Mouse (Mus musculus) cerebral cortex, adult 2 months (tissue): ENCODE results near the gene Stmn1.

Source experiments
- WGBS: fragments of 180-500 bp; shearing (Covaris S2); methylation state at CpG from one replicate; pipeline ENCODE4 v1.1.7; 2018; 5-methylcytosine and 5-hydroxymethylcytosine counted together

The Stmn1 gene

DNA sequence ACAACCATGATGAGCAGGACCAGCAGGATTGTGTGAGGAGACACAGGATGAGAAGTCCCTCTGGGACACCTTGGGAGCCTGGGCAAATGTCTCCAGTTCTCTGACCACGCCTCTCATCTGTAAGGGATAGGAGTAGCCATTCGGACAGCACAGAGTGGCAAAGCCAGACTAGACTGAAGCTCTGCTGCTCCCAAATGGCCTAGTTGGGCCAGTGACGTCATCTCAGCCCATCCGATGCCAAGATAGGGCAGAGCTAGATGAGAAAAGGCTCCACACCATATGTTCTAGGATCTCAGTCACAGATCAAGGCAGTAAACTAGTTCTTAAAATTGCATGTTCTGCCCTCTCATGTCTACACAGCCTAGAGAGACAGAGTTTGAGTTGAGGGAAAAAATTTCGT is 9.3 kb upstream of the Stmn1 start:
- WGBS = 62% methylated on average over 5 of the region's 5 CpGs

DNA sequence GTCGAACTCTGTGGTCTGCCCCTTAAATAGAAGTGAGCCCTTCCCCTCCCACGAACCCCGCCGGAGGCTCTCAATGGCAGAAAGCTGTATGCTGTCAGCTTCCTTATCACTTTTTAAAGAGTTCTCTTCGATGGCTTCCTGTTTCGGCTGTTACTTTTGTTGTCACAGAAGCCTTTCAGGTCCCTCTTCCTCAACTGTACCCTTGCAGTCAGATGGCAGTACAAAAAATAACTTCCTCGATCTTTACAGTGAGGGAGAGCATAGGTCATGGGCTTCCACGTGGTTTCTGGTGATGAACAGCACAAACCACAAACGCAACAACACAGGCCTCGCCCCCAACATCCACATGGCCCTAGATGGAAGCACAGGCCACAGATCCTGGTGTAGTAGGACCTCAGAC is 7.8 kb upstream of the Stmn1 start:
- 85% methylated on average over 10 of the region's 10 CpGs for WGBS

DNA sequence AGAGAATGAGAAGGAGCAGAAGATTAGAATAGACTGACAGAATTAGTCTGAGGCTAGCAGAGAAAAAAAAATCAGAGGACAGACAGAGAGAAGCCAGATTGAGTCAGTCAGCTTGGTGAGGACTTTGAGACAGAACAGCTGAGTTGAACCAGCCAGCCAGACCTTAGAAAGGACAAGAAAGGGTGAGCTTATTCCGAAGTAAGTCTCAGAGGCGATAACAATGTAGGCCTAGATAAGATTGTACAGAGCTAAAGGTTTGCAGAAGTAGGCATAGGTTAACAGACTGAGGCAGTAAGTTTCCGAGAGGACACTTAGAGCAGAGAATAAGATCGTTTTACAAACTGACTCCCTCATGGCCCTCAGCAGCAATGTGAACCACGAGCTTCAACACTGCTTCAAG is 6.9 kb upstream of the Stmn1 start:
- 87% methylated on average over 5 of the region's 5 CpGs for WGBS

- WGBS = 39% methylated on average over 12 of the region's 12 CpGs
Observed at GRCm38 (mm10) chr4:134465789-134466188, 2.3 kb upstream of the Stmn1 start.

- 40% methylated on average over 11 of the region's 11 CpGs for WGBS
Observed at GRCm38 (mm10) chr4:134466381-134467262, 1.5 kb upstream of the Stmn1 start.

DNA sequence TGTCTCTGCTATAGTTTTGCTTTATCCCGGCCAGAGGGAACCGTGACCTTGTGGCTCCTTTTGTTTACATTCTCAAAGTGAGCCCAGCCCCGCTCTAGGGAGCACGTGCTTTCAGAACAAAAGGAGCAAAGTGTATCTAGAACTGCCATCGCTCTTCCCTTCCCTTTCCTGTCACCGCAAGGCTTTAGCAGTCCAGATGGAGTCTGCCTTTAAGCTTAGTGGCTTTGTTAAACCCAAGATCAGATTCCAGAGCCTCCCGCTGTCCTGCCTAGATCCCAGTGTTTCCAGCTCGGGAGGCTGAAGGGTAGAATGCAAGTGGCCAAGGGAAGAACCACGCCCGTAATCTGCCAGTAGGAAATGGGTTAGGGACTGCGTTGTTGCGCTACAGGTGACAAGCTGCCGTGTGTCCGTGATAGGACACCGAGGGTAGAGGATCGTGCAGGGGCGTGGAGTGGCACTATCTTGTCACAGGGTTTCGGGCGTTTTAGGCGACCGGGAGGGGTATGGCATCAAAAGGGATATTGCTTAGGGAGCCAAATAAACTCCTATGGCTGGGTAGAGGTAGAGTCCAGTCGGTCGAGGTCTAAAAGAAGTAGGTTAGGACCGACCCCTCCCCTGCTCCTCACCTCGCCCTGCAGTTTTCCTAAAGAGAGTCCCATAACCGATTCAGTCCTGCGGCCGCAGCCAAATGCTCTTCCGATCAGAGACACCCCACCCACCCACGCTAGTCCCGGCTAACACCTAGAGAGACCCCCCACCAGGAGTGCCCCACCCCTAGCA is 495 bp upstream of the Stmn1 start:
- 2% methylated on average over 31 of the region's 31 CpGs for WGBS

DNA sequence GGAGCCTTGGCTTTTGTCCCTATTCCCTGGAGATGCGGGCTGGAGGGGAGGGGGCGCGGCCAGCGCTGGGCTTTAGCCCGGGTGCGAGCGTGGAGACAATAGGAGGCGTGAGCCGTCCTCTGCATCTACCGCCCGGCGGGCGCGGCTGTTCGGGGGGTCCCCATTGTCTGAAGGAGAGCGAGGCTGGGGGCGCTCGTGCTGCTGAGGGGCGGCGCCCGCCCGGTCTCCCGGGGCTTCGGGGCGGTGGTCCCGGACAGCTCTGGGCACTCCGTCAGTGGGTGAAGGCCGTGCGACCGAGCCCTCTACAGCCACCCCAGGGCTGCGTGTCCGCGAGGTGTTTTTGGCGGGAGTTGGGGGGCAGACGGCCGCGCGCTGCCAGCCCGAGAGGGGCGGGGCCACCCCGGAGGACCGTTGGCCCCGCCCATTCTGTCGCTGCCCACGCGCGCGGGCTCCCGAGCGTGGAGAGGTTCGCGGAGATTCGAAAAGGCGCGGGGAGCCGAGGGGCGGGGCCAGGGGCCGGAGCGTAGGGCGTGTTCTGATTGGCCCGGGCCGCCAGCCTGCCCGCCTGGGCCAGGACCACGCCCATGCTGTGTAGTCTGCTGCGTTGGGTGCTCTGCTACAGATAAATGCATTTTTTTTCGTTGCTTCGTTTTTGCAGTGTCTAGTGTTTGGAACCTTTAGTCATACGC is 602 bp downstream of the Stmn1 start:
- WGBS = 1% methylated on average over 68 of the region's 68 CpGs

DNA sequence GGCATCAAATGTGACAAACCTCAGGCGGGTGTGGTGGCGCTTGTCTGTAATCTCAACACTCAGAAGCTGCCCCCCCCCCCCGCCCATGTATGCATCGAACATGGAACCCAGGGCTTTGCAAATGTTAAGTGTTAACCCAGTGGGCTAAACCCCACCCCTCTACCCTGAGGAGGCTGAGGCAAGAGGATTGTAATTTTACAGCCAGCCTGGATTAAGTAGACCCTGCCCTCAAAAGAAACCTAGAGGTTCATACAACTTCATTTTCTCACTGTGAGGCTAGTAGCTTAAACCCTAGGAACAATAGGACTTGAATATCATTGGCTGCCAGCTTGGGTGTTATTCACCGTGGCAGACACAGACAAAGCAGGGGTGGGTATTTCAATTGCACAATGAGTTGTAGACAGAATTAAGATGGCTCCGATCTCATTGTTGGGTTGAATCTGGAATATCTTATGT is 1.2 kb downstream of the Stmn1 start:
- WGBS = 5% methylated on average over 6 of the region's 6 CpGs

- WGBS = 30% methylated on average over 3 of the region's 3 CpGs
Observed at GRCm38 (mm10) chr4:134469985-134470384, 1.9 kb downstream of the Stmn1 start.

DNA sequence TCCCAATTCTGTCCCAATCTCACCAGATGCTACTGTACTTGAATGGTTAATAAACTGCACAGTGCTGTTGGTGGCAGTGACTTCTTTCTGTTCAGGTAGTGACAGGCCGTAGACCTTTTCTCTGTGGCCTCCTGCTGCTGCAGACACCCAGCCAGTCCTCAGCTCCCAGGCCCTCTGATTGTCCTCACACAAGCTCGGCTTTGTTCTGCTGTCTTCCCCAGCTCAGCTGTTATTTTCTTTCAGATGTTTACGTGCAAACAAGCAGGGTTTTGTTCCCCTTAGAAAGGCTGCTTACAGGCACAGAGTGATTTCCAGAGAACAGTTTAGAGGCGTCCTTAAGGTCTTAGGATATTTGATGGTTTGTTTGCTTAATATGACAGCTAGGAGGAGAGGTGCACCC is 5.6 kb downstream of the Stmn1 start:
- 26% methylated on average over 4 of the region's 4 CpGs for WGBS

GRCm38 (mm10) chr4:134474240-134474639 is 6.1 kb downstream of the Stmn1 start:
- WGBS = 18% methylated on average over 8 of the region's 8 CpGs

GRCm38 (mm10) chr4:134476899-134477298 is 8.8 kb downstream of the Stmn1 start:
- WGBS = 58% methylated on average over 8 of the region's 8 CpGs

- 3% methylated on average over 9 of the region's 9 CpGs for WGBS
Observed at GRCm38 (mm10) chr4:134478031-134478430, 9.9 kb downstream of the Stmn1 start.

- 71% methylated on average over 4 of the region's 4 CpGs for WGBS
Observed at GRCm38 (mm10) chr4:134479839-134480238, 11.7 kb downstream of the Stmn1 start.

GRCm38 (mm10) chr4:134480864-134481263 is 12.7 kb downstream of the Stmn1 start:
- 32% methylated on average over 6 of the region's 6 CpGs for WGBS

DNA sequence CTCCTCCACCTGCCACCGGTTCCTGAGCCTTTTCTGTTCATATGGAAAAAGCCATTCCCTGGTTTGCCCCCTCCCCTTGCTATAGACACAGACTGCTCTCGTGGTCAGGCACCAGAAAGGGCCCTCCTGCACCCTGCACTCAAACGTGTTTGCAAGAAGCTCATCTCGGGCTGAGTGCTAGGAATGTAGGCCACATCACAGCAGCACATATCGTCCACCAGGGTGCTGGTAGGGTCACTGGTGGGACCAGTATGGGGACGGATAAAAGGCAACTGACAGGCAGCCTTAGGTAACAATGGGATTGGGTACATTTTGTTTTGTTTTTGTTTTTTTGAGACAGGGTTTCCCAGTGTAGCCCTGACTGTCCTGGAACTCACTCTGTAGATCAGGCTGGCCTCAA is 13.2 kb downstream of the Stmn1 start:
- 74% methylated on average over 6 of the region's 6 CpGs for WGBS

DNA sequence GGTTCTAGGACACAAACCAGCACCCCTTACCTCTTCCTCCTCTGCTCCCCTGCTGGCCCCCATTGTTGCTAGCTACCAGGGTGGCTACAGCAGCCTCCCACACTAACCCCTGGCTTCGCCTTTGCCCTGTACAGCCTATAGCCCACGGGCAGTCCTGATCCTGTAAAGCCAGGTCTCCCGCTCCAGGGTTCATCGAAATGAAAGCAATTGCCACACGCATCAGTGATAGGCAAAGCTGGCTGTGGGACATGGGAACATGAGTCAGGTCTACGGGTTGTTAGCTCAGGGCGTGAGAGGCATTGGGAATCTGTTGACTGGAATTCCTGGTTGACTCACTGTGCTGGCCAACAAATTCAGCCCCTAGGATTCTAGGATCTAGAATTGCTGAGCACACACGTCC is 14.3 kb downstream of the Stmn1 start:
- WGBS = 88% methylated on average over 8 of the region's 8 CpGs

GRCm38 (mm10) chr4:134483078-134483688 is 15.1 kb downstream of the Stmn1 start:
- 49% methylated on average over 6 of the region's 6 CpGs for WGBS

DNA sequence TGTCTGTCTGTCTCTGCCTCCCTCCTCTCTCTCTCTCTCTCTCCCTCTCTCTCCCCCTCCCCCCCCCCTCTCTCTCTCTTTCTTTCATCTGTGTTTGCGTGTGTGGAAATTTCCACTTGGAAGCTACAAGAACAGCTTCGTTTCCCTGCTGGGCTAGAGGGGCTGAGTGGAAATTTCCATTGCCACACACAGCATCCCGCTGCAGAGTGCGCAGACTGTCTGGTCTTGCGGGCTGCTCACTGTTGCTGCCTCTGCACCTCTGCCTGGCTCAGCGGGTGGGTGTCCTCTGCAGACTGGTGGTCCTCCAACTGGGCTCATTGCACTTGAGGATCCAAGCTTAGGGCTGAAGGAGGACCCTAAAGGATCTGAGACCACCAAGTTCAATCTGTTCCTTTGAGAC is 15.6 kb downstream of the Stmn1 start:
- WGBS = 24% methylated on average over 6 of the region's 6 CpGs

DNA sequence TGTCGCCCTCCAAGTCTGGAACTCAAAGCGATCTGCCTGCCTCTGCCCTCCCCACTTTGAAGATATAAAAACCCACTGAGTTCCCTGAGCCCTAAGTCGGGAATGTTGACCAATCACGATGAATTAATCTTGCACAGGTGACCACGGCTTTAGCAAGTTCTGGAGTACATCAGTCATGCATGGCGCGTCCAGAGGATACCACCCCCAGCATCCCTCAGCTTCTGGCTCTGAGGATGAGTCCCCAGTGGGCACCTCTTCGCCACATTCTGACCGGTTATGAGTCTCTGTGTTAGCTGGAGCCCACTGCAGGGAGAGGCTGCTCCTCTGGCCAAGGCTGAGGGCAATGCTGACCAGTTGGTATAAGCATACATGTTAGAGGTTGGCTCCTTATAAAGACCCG is 16.1 kb downstream of the Stmn1 start:
- 81% methylated on average over 10 of the region's 10 CpGs for WGBS

DNA sequence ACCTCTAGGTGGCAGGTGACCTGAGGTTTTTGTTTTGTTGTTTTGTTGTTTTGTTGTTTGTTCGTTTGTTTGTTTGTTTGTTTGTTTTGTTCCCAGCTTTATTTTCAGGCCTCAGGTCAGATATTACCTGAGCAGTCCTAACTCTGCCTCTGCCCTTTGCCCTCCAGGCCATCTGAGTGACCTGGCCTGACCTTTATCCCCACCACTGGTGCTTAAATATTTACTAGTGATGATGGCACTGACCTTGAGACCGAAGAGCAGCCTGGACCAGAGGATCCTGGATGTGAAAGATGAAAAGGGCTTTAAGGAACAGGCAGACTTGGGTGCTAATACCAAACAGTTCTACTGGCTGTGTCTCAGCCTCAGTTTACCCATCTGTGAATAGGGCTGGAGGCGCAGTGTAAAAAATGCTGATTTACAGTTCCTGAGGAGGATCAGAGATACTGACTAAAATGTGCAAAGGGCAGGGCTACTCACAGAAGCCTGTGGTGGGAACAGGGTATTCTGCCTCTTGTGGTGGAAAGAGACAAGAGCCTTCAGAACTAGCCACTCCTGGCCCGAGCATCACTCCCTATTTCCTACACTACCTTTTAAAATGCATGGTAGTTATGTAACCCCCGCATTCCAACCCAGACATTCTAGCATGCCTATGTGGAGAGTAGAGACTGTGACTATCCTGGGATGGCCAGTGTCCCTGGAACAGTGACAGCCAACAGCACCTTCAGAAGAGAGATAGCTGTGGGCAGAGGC is 17.2 kb downstream of the Stmn1 start:
- 86% methylated on average over 5 of the region's 5 CpGs for whole genome bisulfite sequencing
